Mouse (Mus musculus) forebrain, embryonic 15.5 days (tissue): ENCODE measurements around the gene Galntl6. TPM values are rescaled to one million over a fixed set of nuclear protein-coding genes. Genes with fewer than 3 reads are reported as not detected.
"Not testable (repeated sequence)": the region's sequence is repeated elsewhere in the genome, so short reads cannot be mapped to it uniquely, and the experiment has no call there.

ENCODE experiments used
- ATAC-seq: fragments of 200-750 bp; cut with Nextera tagmentation; replicated peaks from 2 replicates; pipeline ENCODE4 v1.8.0; 2017; ENCODE audit warnings: mild to moderate bottlenecking, moderate TSS enrichment, moderate library complexity
- H3K27ac ChIP-seq: fragments of 300-500 bp; sonication (generic); replicated peaks from 2 replicates; pipeline ENCODE4 v1.5.1; 2015; ENCODE audit warnings: mild to moderate bottlenecking, inconsistent platforms
- H3K27me3 ChIP-seq: fragments of 300-500 bp; sonication (generic); 2 replicates; pipeline ENCODE4 v1.6.1; 2015; ENCODE audit warnings: inconsistent platforms
- H3K36me3 ChIP-seq: fragments of 300-500 bp; sonication (generic); 2 replicates; pipeline ENCODE4 v1.6.1; 2015; ENCODE audit warnings: mild to moderate bottlenecking, inconsistent platforms
- H3K4me1 ChIP-seq: fragments of 300-500 bp; sonication (generic); 2 replicates; pipeline ENCODE4 v1.6.1; 2015; ENCODE audit warnings: inconsistent platforms
- H3K4me2 ChIP-seq: fragments of 300-500 bp; sonication (generic); replicated peaks from 2 replicates; pipeline ENCODE4 v1.6.1; 2015; ENCODE audit warnings: mild to moderate bottlenecking, inconsistent platforms
- H3K4me3 ChIP-seq: fragments of 300-500 bp; sonication (generic); 2 replicates; pipeline ENCODE4 v1.5.1; 2015; ENCODE audit warnings: mild to moderate bottlenecking, inconsistent platforms
- H3K9ac ChIP-seq: fragments of 300-500 bp; sonication (generic); replicated peaks from 2 replicates; pipeline ENCODE4 v1.6.1; 2015; ENCODE audit warnings: mild to moderate bottlenecking, inconsistent platforms
- H3K9me3 ChIP-seq: fragments of 300-500 bp; sonication (generic); 2 replicates; pipeline ENCODE4 v1.6.1; 2016; ENCODE audit warnings: inconsistent platforms
- WGBS: fragments of 180-500 bp; shearing (Covaris S2); methylation state at CpG from one replicate; pipeline ENCODE4 v1.1.7; 2015; ENCODE audit warnings: mixed read lengths; 5-methylcytosine and 5-hydroxymethylcytosine counted together
- polyA plus RNA-seq: library from polyadenylated mRNA; unstranded; fragments of >200 nt; fragmentation: Nextera tagmentation; extraction: Ambion mirVana; gene quantifications from 2 replicates; pipeline ENCODE4 v1.2.1, GENCODE M21; 2015

Galntl6 gene
- polyA plus RNA-seq, 1 experiment from 2014 or later = 7.3 TPM

- H3K4me1 ChIP-seq = 0 out of 2 replicates have a peak, but pooled peaks cover 4% of the 10 kb centered on the region
- H3K9ac ChIP-seq = no peak overlapping the region
- H3K27me3 ChIP-seq = no peaks in the 10 kb centered on the region
- no peak overlapping the region for H3K4me3 ChIP-seq
- no peak overlapping the region for H3K4me2 ChIP-seq
- no peaks in the 10 kb centered on the region for H3K9me3 ChIP-seq
- H3K36me3 ChIP-seq = no peaks in the 10 kb centered on the region
- WGBS = 35% methylated on average over 2 of the region's 2 CpGs
- no peak for ATAC-seq
- H3K27ac ChIP-seq = no peak overlapping the region
Observed at GRCm38 (mm10) chr8:57767541-57767940, 1144.9 kb downstream of the Galntl6 start.

- no peaks in the 10 kb centered on the region for H3K36me3 ChIP-seq
- 41% methylated on average over 10 of the region's 10 CpGs for whole genome bisulfite sequencing
- H3K27me3 ChIP-seq = no peaks in the 10 kb centered on the region
- no peak overlapping the region for H3K27ac ChIP-seq
- H3K4me1 ChIP-seq = 0 out of 2 replicates have a peak, but pooled peaks cover 4% of the 10 kb centered on the region
- H3K4me2 ChIP-seq = peak overlapping the region; percentile 24
- no peak overlapping the region for H3K9ac ChIP-seq
- no peak overlapping the region for H3K4me3 ChIP-seq
- ATAC-seq = 0 out of 2 replicates have a peak, but pooled peaks have one; percentile 13
- H3K9me3 ChIP-seq = no peaks in the 10 kb centered on the region
Observed at GRCm38 (mm10) chr8:57766471-57767065, 1145.9 kb downstream of the Galntl6 start.

GRCm38 (mm10) chr8:57765726-57766351, 1146.6 kb downstream of the Galntl6 start:
- H3K9ac ChIP-seq = no peak overlapping the region
- H3K4me1 ChIP-seq = 0 out of 2 replicates have a peak, but pooled peaks cover 4% of the 10 kb centered on the region
- no peaks in the 10 kb centered on the region for H3K9me3 ChIP-seq
- no peaks in the 10 kb centered on the region for H3K27me3 ChIP-seq
- WGBS = 16% methylated on average over 13 of the region's 13 CpGs
- H3K27ac ChIP-seq = no peak overlapping the region
- peak overlapping the region; percentile 24 for H3K4me2 ChIP-seq
- H3K4me3 ChIP-seq = no peak overlapping the region
- H3K36me3 ChIP-seq = no peaks in the 10 kb centered on the region
- 0 out of 2 replicates have a peak, but pooled peaks have one; percentile 19 for ATAC-seq

GRCm38 (mm10) chr8:57765192-57765591, 1147.2 kb downstream of the Galntl6 start:
- no peaks in the 10 kb centered on the region for H3K9me3 ChIP-seq
- no peak overlapping the region for H3K4me3 ChIP-seq
- no peak overlapping the region for H3K4me2 ChIP-seq
- ATAC-seq = 0 out of 2 replicates have a peak, but pooled peaks have one; percentile 16
- H3K4me1 ChIP-seq = 0 out of 2 replicates have a peak, but pooled peaks cover 4% of the 10 kb centered on the region
- no peaks in the 10 kb centered on the region for H3K36me3 ChIP-seq
- 54% methylated on average over 4 of the region's 4 CpGs for WGBS
- H3K27me3 ChIP-seq = no peaks in the 10 kb centered on the region
- H3K27ac ChIP-seq = no peak overlapping the region
- no peak overlapping the region for H3K9ac ChIP-seq

GRCm38 (mm10) chr8:57762622-57763021, 1149.8 kb downstream of the Galntl6 start:
- H3K9me3 ChIP-seq, H3K4me3 ChIP-seq, H3K27ac ChIP-seq, H3K4me1 ChIP-seq, H3K36me3 ChIP-seq, ATAC-seq, H3K27me3 ChIP-seq, H3K9ac ChIP-seq, H3K4me2 ChIP-seq: not testable (repeated sequence)
- WGBS = 86% methylated on average over 2 of the region's 2 CpGs

- Histone ChIP-seq H3K9ac (no peak overlapping the region), H3K4me3 (no peak overlapping the region), H3K9me3 (no peaks in the 10 kb centered on the region), H3K27me3 (no peaks in the 10 kb centered on the region), H3K4me2 (no peak overlapping the region), H3K4me1 (0 out of 2 replicates have a peak, but pooled peaks cover 2% of the 10 kb centered on the region), H3K36me3 (no peaks in the 10 kb centered on the region), H3K27ac (no peak overlapping the region)
- ATAC-seq = no peak
- 76% methylated on average over 1 of the region's 1 CpGs for WGBS
Observed at GRCm38 (mm10) chr8:57760921-57761320, 1151.5 kb downstream of the Galntl6 start.

GRCm38 (mm10) chr8:57758857-57759256, 1153.6 kb downstream of the Galntl6 start:
- no peaks in the 10 kb centered on the region; the same call in 1 of the 2 replicates for H3K4me1 ChIP-seq
- ATAC-seq = no peak
- no peak overlapping the region for H3K4me2 ChIP-seq
- H3K27me3 ChIP-seq = no peaks in the 10 kb centered on the region
- no peaks in the 10 kb centered on the region for H3K9me3 ChIP-seq
- no peak overlapping the region for H3K9ac ChIP-seq
- no peak overlapping the region for H3K27ac ChIP-seq
- no peaks in the 10 kb centered on the region for H3K36me3 ChIP-seq
- no peak overlapping the region for H3K4me3 ChIP-seq

- Histone ChIP-seq H3K4me3 (no peak overlapping the region), H3K9me3 (no peaks in the 10 kb centered on the region), H3K36me3 (no peaks in the 10 kb centered on the region), H3K4me2 (no peak overlapping the region), H3K27ac (no peak overlapping the region), H3K4me1 (no peaks in the 10 kb centered on the region; the same call in 1 of the 2 replicates), H3K27me3 (no peaks in the 10 kb centered on the region), H3K9ac (no peak overlapping the region)
- no peak for ATAC-seq
Observed at GRCm38 (mm10) chr8:57757476-57757875, 1155.0 kb downstream of the Galntl6 start.

- Histone ChIP-seq H3K27ac (no peak overlapping the region), H3K9ac (no peak overlapping the region), H3K9me3 (no peaks in the 10 kb centered on the region), H3K4me2 (0 out of 2 replicates have a peak overlapping the region, but pooled peaks have one; percentile 7), H3K36me3 (no peaks in the 10 kb centered on the region), H3K27me3 (no peaks in the 10 kb centered on the region), H3K4me3 (no peak overlapping the region), H3K4me1 (no peaks in the 10 kb centered on the region; the same call in 1 of the 2 replicates)
- 18% methylated on average over 6 of the region's 6 CpGs for WGBS
- ATAC-seq = no peak
Observed at GRCm38 (mm10) chr8:57754066-57754465, 1158.4 kb downstream of the Galntl6 start.

GRCm38 (mm10) chr8:57743636-57744035, 1168.8 kb downstream of the Galntl6 start:
- Histone ChIP-seq H3K4me1 (no peaks in the 10 kb centered on the region), H3K4me3 (no peak overlapping the region), H3K4me2 (no peak overlapping the region), H3K36me3 (no peaks in the 10 kb centered on the region), H3K27ac (no peak overlapping the region), H3K27me3 (no peaks in the 10 kb centered on the region), H3K9ac (no peak overlapping the region), H3K9me3 (no peaks in the 10 kb centered on the region)
- 91% methylated on average over 12 of the region's 12 CpGs for WGBS
- no peak for ATAC-seq

GRCm38 (mm10) chr8:57741983-57742382, 1170.5 kb downstream of the Galntl6 start:
- H3K27me3 ChIP-seq = no peaks in the 10 kb centered on the region
- H3K4me3 ChIP-seq = no peak overlapping the region
- no peak for ATAC-seq
- H3K4me1 ChIP-seq = no peaks in the 10 kb centered on the region
- WGBS = 59% methylated on average over 6 of the region's 6 CpGs
- H3K9ac ChIP-seq = no peak overlapping the region
- H3K9me3 ChIP-seq = no peaks in the 10 kb centered on the region
- H3K27ac ChIP-seq = no peak overlapping the region
- no peak overlapping the region for H3K4me2 ChIP-seq
- H3K36me3 ChIP-seq = no peaks in the 10 kb centered on the region

GRCm38 (mm10) chr8:57741309-57741708, 1171.1 kb downstream of the Galntl6 start:
- no peak overlapping the region for H3K9ac ChIP-seq
- whole genome bisulfite sequencing = 54% methylated on average over 8 of the region's 8 CpGs
- H3K4me1 ChIP-seq = no peaks in the 10 kb centered on the region
- no peak for ATAC-seq
- H3K36me3 ChIP-seq = no peaks in the 10 kb centered on the region
- no peak overlapping the region for H3K4me2 ChIP-seq
- H3K27me3 ChIP-seq = no peaks in the 10 kb centered on the region
- H3K27ac ChIP-seq = no peak overlapping the region
- H3K4me3 ChIP-seq = no peak overlapping the region
- H3K9me3 ChIP-seq = no peaks in the 10 kb centered on the region
